Mouse (Mus musculus): ENCODE measurements around the gene Col23a1. TPM values are rescaled to one million over a fixed set of nuclear protein-coding genes. Genes with fewer than 3 reads are reported as not detected.

Gene Col23a1
- polyA plus RNA-seq, 1 experiment, result 5.3 TPM

- Histone ChIP-seq H3K4me1 (ENCODE audit: control insufficient read depth, insufficient read depth, low read length) (no peaks in the 10 kb centered on the region), H3K4me3 (replicated peaks; ENCODE audit: insufficient read depth, low read depth, low read length) (no peak overlapping the region), H3K27me3 (ENCODE audit: control insufficient read depth, insufficient read depth, low read length) (no peaks in the 10 kb centered on the region), H3K27ac (ENCODE audit: insufficient read depth, low read length) (no peak overlapping the region)
- DNase-seq, result no peak
- no peak for TF ChIP-seq CTCF (IDR thresholded peaks at IDR 0.05; ENCODE audit: borderline replicate concordance, insufficient read depth, low read depth, low read length)
- TF ChIP-seq POLR2A (IDR thresholded peaks at IDR 0.05; ENCODE audit: borderline replicate concordance, insufficient read depth, low read length), result no peak
- 68% methylated on average over 4 of the region's 4 CpGs for WGBS
Observed at GRCm38 (mm10) chr11:51476543-51476942, 186.8 kb downstream of the Col23a1 start.

GRCm38 (mm10) chr11:51477571-51477970 lies 187.9 kb downstream of the Col23a1 start:
- TF ChIP-seq CTCF (IDR thresholded peaks at IDR 0.05; ENCODE audit: borderline replicate concordance, insufficient read depth, low read depth, low read length), result no peak
- no peak for TF ChIP-seq POLR2A (IDR thresholded peaks at IDR 0.05; ENCODE audit: borderline replicate concordance, insufficient read depth, low read length)
- WGBS, result 38% methylated on average over 8 of the region's 8 CpGs
- Histone ChIP-seq H3K27ac (ENCODE audit: insufficient read depth, low read length) (no peak overlapping the region), H3K4me3 (replicated peaks; ENCODE audit: insufficient read depth, low read depth, low read length) (no peak overlapping the region), H3K4me1 (ENCODE audit: control insufficient read depth, insufficient read depth, low read length) (no peaks in the 10 kb centered on the region), H3K27me3 (ENCODE audit: control insufficient read depth, insufficient read depth, low read length) (no peaks in the 10 kb centered on the region)
- no peak for DNase-seq

GRCm38 (mm10) chr11:51482251-51482650 lies 192.5 kb downstream of the Col23a1 start:
- 69% methylated on average over 3 of the region's 3 CpGs for WGBS
- no peak overlapping the region for H3K4me3 ChIP-seq (replicated peaks; ENCODE audit: insufficient read depth, low read depth, low read length)
- H3K27ac ChIP-seq (ENCODE audit: insufficient read depth, low read length), result no peak overlapping the region
- H3K4me1 ChIP-seq (ENCODE audit: control insufficient read depth, insufficient read depth, low read length), result no peaks in the 10 kb centered on the region
- no peak for TF ChIP-seq POLR2A (IDR thresholded peaks at IDR 0.05; ENCODE audit: borderline replicate concordance, insufficient read depth, low read length)
- no peak for TF ChIP-seq CTCF (IDR thresholded peaks at IDR 0.05; ENCODE audit: borderline replicate concordance, insufficient read depth, low read depth, low read length)
- H3K27me3 ChIP-seq (ENCODE audit: control insufficient read depth, insufficient read depth, low read length), result no peaks in the 10 kb centered on the region
- DNase-seq, result no peak

- H3K27ac ChIP-seq (ENCODE audit: insufficient read depth, low read length), result no peak overlapping the region
- WGBS, result 89% methylated on average over 8 of the region's 8 CpGs
- TF ChIP-seq POLR2A (IDR thresholded peaks at IDR 0.05; ENCODE audit: borderline replicate concordance, insufficient read depth, low read length) (no peak), CTCF (IDR thresholded peaks at IDR 0.05; ENCODE audit: borderline replicate concordance, insufficient read depth, low read depth, low read length) (no peak)
Observed at GRCm38 (mm10) chr11:51485051-51485521, 195.4 kb downstream of the Col23a1 start.

GRCm38 (mm10) chr11:51485775-51486464 lies 196.2 kb downstream of the Col23a1 start:
- no peak overlapping the region for H3K27ac ChIP-seq (ENCODE audit: insufficient read depth, low read length)
- no peaks in the 10 kb centered on the region for H3K27me3 ChIP-seq (ENCODE audit: control insufficient read depth, insufficient read depth, low read length)
- TF ChIP-seq POLR2A (IDR thresholded peaks at IDR 0.05; ENCODE audit: borderline replicate concordance, insufficient read depth, low read length) (no peak), CTCF (IDR thresholded peaks at IDR 0.05; ENCODE audit: borderline replicate concordance, insufficient read depth, low read depth, low read length) (no peak)
- no peaks in the 10 kb centered on the region for H3K4me1 ChIP-seq (ENCODE audit: control insufficient read depth, insufficient read depth, low read length)
- no peak overlapping the region for H3K4me3 ChIP-seq (replicated peaks; ENCODE audit: insufficient read depth, low read depth, low read length)
- no peak for DNase-seq
- 62% methylated on average over 10 of the region's 10 CpGs for whole genome bisulfite sequencing

More at GRCm38 (mm10) chr11:51485051-51485521, 195.4 kb downstream of the Col23a1 start:
- no peaks in the 10 kb centered on the region for H3K27me3 ChIP-seq (ENCODE audit: control insufficient read depth, insufficient read depth, low read length)
- no peak overlapping the region for H3K4me3 ChIP-seq (replicated peaks; ENCODE audit: insufficient read depth, low read depth, low read length)
- no peaks in the 10 kb centered on the region for H3K4me1 ChIP-seq (ENCODE audit: control insufficient read depth, insufficient read depth, low read length)
- no peak for DNase-seq

GRCm38 (mm10) chr11:51488813-51489212 lies 199.1 kb downstream of the Col23a1 start:
- no peak overlapping the region for H3K4me3 ChIP-seq (replicated peaks; ENCODE audit: insufficient read depth, low read depth, low read length)
- no peak for DNase-seq
- no peak overlapping the region for H3K27ac ChIP-seq (ENCODE audit: insufficient read depth, low read length)
- no peaks in the 10 kb centered on the region for H3K27me3 ChIP-seq (ENCODE audit: control insufficient read depth, insufficient read depth, low read length)
- TF ChIP-seq CTCF (IDR thresholded peaks at IDR 0.05; ENCODE audit: borderline replicate concordance, insufficient read depth, low read depth, low read length) (no peak), POLR2A (IDR thresholded peaks at IDR 0.05; ENCODE audit: borderline replicate concordance, insufficient read depth, low read length) (no peak)
- H3K4me1 ChIP-seq (ENCODE audit: control insufficient read depth, insufficient read depth, low read length), result peaks cover 5% of the 10 kb centered on the region
- WGBS, result 55% methylated on average over 9 of the region's 9 CpGs

GRCm38 (mm10) chr11:51493421-51493820 lies 203.7 kb downstream of the Col23a1 start:
- no peak overlapping the region for H3K4me3 ChIP-seq (replicated peaks; ENCODE audit: insufficient read depth, low read depth, low read length)
- no peak overlapping the region for H3K27ac ChIP-seq (ENCODE audit: insufficient read depth, low read length)
- TF ChIP-seq CTCF (IDR thresholded peaks at IDR 0.05; ENCODE audit: borderline replicate concordance, insufficient read depth, low read depth, low read length) (no peak), POLR2A (IDR thresholded peaks at IDR 0.05; ENCODE audit: borderline replicate concordance, insufficient read depth, low read length) (no peak)
- H3K4me1 ChIP-seq (ENCODE audit: control insufficient read depth, insufficient read depth, low read length), result peaks cover 10% of the 10 kb centered on the region
- no peak for DNase-seq
- WGBS, result 27% methylated on average over 4 of the region's 4 CpGs
- no peaks in the 10 kb centered on the region for H3K27me3 ChIP-seq (ENCODE audit: control insufficient read depth, insufficient read depth, low read length)

- no peak overlapping the region for H3K4me3 ChIP-seq (replicated peaks; ENCODE audit: insufficient read depth, low read depth, low read length)
- peaks cover 10% of the 10 kb centered on the region for H3K4me1 ChIP-seq (ENCODE audit: control insufficient read depth, insufficient read depth, low read length)
- H3K27ac ChIP-seq (ENCODE audit: insufficient read depth, low read length), result no peak overlapping the region
- 34% methylated on average over 5 of the region's 5 CpGs for WGBS
- no peak for TF ChIP-seq CTCF (IDR thresholded peaks at IDR 0.05; ENCODE audit: borderline replicate concordance, insufficient read depth, low read depth, low read length)
- no peak for TF ChIP-seq POLR2A (IDR thresholded peaks at IDR 0.05; ENCODE audit: borderline replicate concordance, insufficient read depth, low read length)
- no peaks in the 10 kb centered on the region for H3K27me3 ChIP-seq (ENCODE audit: control insufficient read depth, insufficient read depth, low read length)
- no peak for DNase-seq
Observed at GRCm38 (mm10) chr11:51494178-51494577, 204.5 kb downstream of the Col23a1 start.
